Mouse (Mus musculus) kidney, adult 2 months (tissue): ENCODE measurements at regions not wholly inside any gene's neighbourhood (a gene's known extent, or its start where the extent isn't known, plus 50 kb on each side); places are given as distances from the start of the nearest gene placed in this dataset.

ENCODE experiments used
- CTCF ChIP-seq: fragments of 200-500 bp; conservative IDR thresholded peaks from 2 replicates; pipeline ENCODE4 v1.5.1; 2011; ENCODE audit warnings: low read depth, mild to moderate bottlenecking, control low read depth, low read length, moderate library complexity, mixed read lengths; ENCODE audit not compliant: insufficient read depth, insufficient read length
- POLR2A ChIP-seq: fragments of 200-500 bp; IDR thresholded peaks from one replicate; pipeline ENCODE4 v1.6.1; 2011; ENCODE audit warnings: low read depth, low read length, control low read depth

DNA sequence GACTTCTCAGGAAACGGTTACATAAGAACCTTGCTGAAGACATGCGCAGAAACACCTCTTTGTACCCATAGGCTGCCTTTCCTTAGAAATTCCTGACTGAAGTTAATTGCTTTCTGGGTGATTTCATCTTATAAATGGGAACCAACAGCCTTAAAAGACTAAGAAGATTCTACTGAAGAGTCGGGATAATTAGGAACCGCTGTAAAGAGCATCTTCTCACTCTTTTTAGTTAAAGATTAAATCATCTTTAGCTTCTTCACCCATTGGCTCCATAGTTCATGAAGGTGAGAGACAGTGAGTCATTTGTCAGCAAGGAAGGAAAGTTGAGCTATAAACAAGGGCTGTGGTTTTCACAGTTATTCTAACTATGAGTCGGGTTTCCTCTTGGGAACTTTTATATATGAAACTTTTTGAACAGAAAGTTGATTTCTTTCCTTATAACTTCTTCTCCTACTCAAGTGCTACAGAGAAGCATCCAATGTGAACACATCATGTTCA lies 93.1 kb downstream of the Car2 start:
- no peak for TF ChIP-seq CTCF
- TF ChIP-seq POLR2A, result no peak
